Mouse (Mus musculus) embryonic facial prominence, embryonic 10.5 days (tissue): ENCODE results near the gene Arntl2. TPM values are rescaled to one million over a fixed set of nuclear protein-coding genes. Genes with fewer than 3 reads are reported as not detected.
"Not testable (repeated sequence)": the region's sequence is repeated elsewhere in the genome, so short reads cannot be mapped to it uniquely, and the experiment has no call there.

Experiments used
- DNase-seq: peaks from one replicate; pipeline ENCODE4 v3.0.0-alpha.2; 2017; ENCODE audit warnings: low spot score
- H3K27ac ChIP-seq: fragments of 300-500 bp; sonication (generic); replicated peaks from 2 replicates; pipeline ENCODE4 v1.5.1; 2016; ENCODE audit warnings: mild to moderate bottlenecking
- H3K27me3 ChIP-seq: fragments of 300-500 bp; sonication (generic); replicated peaks from 2 replicates; pipeline ENCODE4 v1.6.1; 2016; ENCODE audit warnings: low read depth, mild to moderate bottlenecking; ENCODE audit not compliant: poor library complexity, severe bottlenecking
- H3K36me3 ChIP-seq: fragments of 300-500 bp; sonication (generic); replicated peaks from 2 replicates; pipeline ENCODE4 v1.6.1; 2016; ENCODE audit warnings: mild to moderate bottlenecking, moderate library complexity
- H3K4me1 ChIP-seq: fragments of 300-500 bp; sonication (generic); 2 replicates; pipeline ENCODE4 v1.6.1; 2016
- H3K4me3 ChIP-seq: fragments of 300-500 bp; sonication (generic); 2 replicates; pipeline ENCODE4 v1.5.1; 2016; ENCODE audit warnings: mild to moderate bottlenecking, moderate library complexity
- H3K9me3 ChIP-seq: fragments of 300-500 bp; sonication (generic); 2 replicates; pipeline ENCODE4 v1.6.1; 2016; ENCODE audit warnings: mild to moderate bottlenecking
- WGBS: fragments of 180-500 bp; shearing (Covaris S2); methylation state at CpG from one replicate; pipeline ENCODE4 v1.1.7; 2016; 5-methylcytosine and 5-hydroxymethylcytosine counted together
- polyA plus RNA-seq: library from polyadenylated mRNA; unstranded; fragments of >200 nt; fragmentation: Nextera tagmentation; extraction: Ambion mirVana; gene quantifications from 2 replicates; pipeline ENCODE4 v1.2.1, GENCODE M21; 2016

Arntl2 gene
- polyA plus RNA-seq, 1 experiment from 2014 or later, result 2.8 TPM

- H3K27me3 ChIP-seq, result no peaks in the 10 kb centered on the region
- no peak overlapping the region for H3K27ac ChIP-seq
- DNase-seq, result no peak
- WGBS, result 89% methylated on average over 2 of the region's 2 CpGs
- H3K4me1 ChIP-seq, result no peaks in the 10 kb centered on the region
- no peak overlapping the region for H3K4me3 ChIP-seq
- no peaks in the 10 kb centered on the region for H3K36me3 ChIP-seq
- no peaks in the 10 kb centered on the region for H3K9me3 ChIP-seq
Observed at GRCm38 (mm10) chr6:146863154-146863553, 67.3 kb downstream of the Arntl2 start.

GRCm38 (mm10) chr6:146864370-146864769 lies 68.5 kb downstream of the Arntl2 start:
- H3K4me1 ChIP-seq, H3K9me3 ChIP-seq, H3K27ac ChIP-seq, H3K27me3 ChIP-seq, H3K4me3 ChIP-seq, DNase-seq, H3K36me3 ChIP-seq: not testable (repeated sequence)
- 92% methylated on average over 5 of the region's 5 CpGs for WGBS

- no peak for DNase-seq
- 81% methylated on average over 4 of the region's 4 CpGs for WGBS
Observed at GRCm38 (mm10) chr6:146865701-146866100, 69.8 kb downstream of the Arntl2 start.

GRCm38 (mm10) chr6:146871975-146872374 lies 76.1 kb downstream of the Arntl2 start:
- H3K36me3 ChIP-seq, result 0 out of 2 replicates have a peak, but pooled peaks cover 1% of the 10 kb centered on the region
- peaks cover 4% of the 10 kb centered on the region for H3K9me3 ChIP-seq
- 91% methylated on average over 4 of the region's 4 CpGs for WGBS
- H3K4me3 ChIP-seq, result no peak overlapping the region
- H3K4me1 ChIP-seq, result no peaks in the 10 kb centered on the region
- no peak overlapping the region for H3K27ac ChIP-seq
- DNase-seq, result no peak
- no peaks in the 10 kb centered on the region for H3K27me3 ChIP-seq

More at GRCm38 (mm10) chr6:146865701-146866100, 69.8 kb downstream of the Arntl2 start:
- Histone ChIP-seq H3K4me1 (no peaks in the 10 kb centered on the region), H3K4me3 (no peak overlapping the region), H3K9me3 (no peaks in the 10 kb centered on the region), H3K27me3 (no peaks in the 10 kb centered on the region), H3K36me3 (no peaks in the 10 kb centered on the region), H3K27ac (no peak overlapping the region)

GRCm38 (mm10) chr6:146874415-146874814 lies 78.6 kb downstream of the Arntl2 start:
- no peak for DNase-seq
- Histone ChIP-seq H3K27me3 (no peaks in the 10 kb centered on the region), H3K36me3 (0 out of 2 replicates have a peak, but pooled peaks cover 3% of the 10 kb centered on the region), H3K4me3 (no peak overlapping the region), H3K9me3 (peaks cover 11% of the 10 kb centered on the region), H3K27ac (no peak overlapping the region; the same call in 1 of the 2 replicates), H3K4me1 (peaks cover 7% of the 10 kb centered on the region; the same call in 1 of the 2 replicates)
- 87% methylated on average over 6 of the region's 6 CpGs for WGBS

DNA sequence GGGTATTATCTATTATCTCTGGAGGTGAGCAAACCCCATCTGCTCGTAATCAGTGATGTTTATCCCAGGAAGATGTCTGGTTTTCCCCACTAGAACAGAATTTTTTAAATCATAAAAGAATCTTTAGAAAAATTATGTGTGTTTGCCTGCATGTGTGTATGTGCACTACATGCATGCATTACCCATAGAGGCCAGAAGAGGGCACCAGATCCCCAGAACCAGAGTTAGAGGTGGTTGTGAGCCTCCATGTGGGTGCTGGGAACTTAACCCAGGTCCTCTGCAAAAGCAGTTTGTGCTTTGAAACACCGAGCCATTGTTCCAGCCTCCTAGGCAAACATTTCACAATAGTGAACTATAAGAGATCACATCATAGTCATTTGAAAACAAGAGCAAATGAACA lies 81.0 kb downstream of the Arntl2 start:
- 86% methylated on average over 2 of the region's 2 CpGs for WGBS
- no peak overlapping the region for H3K4me3 ChIP-seq
- no peak overlapping the region for H3K27ac ChIP-seq
- no peak for DNase-seq
- peaks cover 17% of the 10 kb centered on the region; the same call in 1 of the 2 replicates for H3K4me1 ChIP-seq
- H3K27me3 ChIP-seq, result no peaks in the 10 kb centered on the region
- peaks cover 11% of the 10 kb centered on the region for H3K9me3 ChIP-seq
- 0 out of 2 replicates have a peak, but pooled peaks cover 3% of the 10 kb centered on the region for H3K36me3 ChIP-seq

GRCm38 (mm10) chr6:146877425-146878045 lies 81.7 kb downstream of the Arntl2 start:
- WGBS, result 91% methylated on average over 12 of the region's 12 CpGs
- Histone ChIP-seq H3K4me1 (peaks cover 19% of the 10 kb centered on the region; the same call in 1 of the 2 replicates), H3K27ac (no peak overlapping the region), H3K4me3 (no peak overlapping the region), H3K9me3 (peaks cover 11% of the 10 kb centered on the region), H3K27me3 (no peaks in the 10 kb centered on the region), H3K36me3 (0 out of 2 replicates have a peak, but pooled peaks cover 3% of the 10 kb centered on the region)
- no peak for DNase-seq

- WGBS, result 17% methylated on average over 10 of the region's 10 CpGs
Observed at GRCm38 (mm10) chr6:146878926-146879325, 83.1 kb downstream of the Arntl2 start.

GRCm38 (mm10) chr6:146879856-146880255 lies 84.0 kb downstream of the Arntl2 start:
- Histone ChIP-seq H3K9me3 (peaks cover 11% of the 10 kb centered on the region), H3K4me3 (no peak overlapping the region), H3K27ac (no peak overlapping the region), H3K36me3 (0 out of 2 replicates have a peak, but pooled peaks cover 3% of the 10 kb centered on the region), H3K27me3 (no peaks in the 10 kb centered on the region), H3K4me1 (peaks cover 25% of the 10 kb centered on the region)
- no peak for DNase-seq
- WGBS, result 86% methylated on average over 9 of the region's 9 CpGs

More at GRCm38 (mm10) chr6:146878926-146879325, 83.1 kb downstream of the Arntl2 start:
- Histone ChIP-seq H3K4me3 (no peak overlapping the region), H3K9me3 (peaks cover 11% of the 10 kb centered on the region), H3K27ac (no peak overlapping the region), H3K27me3 (no peaks in the 10 kb centered on the region), H3K4me1 (peaks cover 19% of the 10 kb centered on the region; the same call in 1 of the 2 replicates), H3K36me3 (0 out of 2 replicates have a peak, but pooled peaks cover 3% of the 10 kb centered on the region)
- DNase-seq, result no peak

DNA sequence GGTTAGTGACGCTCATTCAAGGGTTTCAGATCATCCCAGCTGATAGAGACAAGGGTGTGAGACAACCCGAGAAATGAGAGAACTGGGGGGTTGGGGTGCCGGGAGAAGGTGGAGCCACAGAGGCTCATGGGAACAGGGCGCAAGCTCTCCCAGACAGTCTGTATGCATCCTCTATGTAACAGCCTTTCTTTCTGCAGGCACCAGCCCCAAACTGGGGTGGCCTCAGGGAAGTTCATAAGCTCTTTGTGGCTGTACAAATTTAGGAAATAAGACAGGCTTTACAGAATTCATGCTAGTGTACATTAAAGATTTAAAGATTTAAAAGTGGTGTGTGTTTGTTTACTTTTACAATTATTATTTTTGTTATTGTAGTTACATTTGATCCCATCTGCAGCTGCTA lies 84.4 kb downstream of the Arntl2 start:
- H3K36me3 ChIP-seq, result 0 out of 2 replicates have a peak, but pooled peaks cover 3% of the 10 kb centered on the region
- DNase-seq, result no peak
- H3K27ac ChIP-seq, result no peak overlapping the region
- peaks cover 29% of the 10 kb centered on the region for H3K4me1 ChIP-seq
- no peaks in the 10 kb centered on the region for H3K27me3 ChIP-seq
- 78% methylated on average over 4 of the region's 4 CpGs for WGBS
- H3K9me3 ChIP-seq, result peaks cover 11% of the 10 kb centered on the region
- H3K4me3 ChIP-seq, result no peak overlapping the region

GRCm38 (mm10) chr6:146881896-146882770 lies 86.3 kb downstream of the Arntl2 start:
- peaks cover 47% of the 10 kb centered on the region for H3K4me1 ChIP-seq
- WGBS, result 70% methylated on average over 13 of the region's 13 CpGs
- H3K27me3 ChIP-seq, result no peaks in the 10 kb centered on the region
- H3K36me3 ChIP-seq, result 0 out of 2 replicates have a peak, but pooled peaks cover under 1% of the 10 kb centered on the region
- H3K27ac ChIP-seq, result no peak overlapping the region; the same call in 1 of the 2 replicates
- peaks cover 5% of the 10 kb centered on the region for H3K9me3 ChIP-seq
- H3K4me3 ChIP-seq, result no peak overlapping the region
- no peak for DNase-seq
